Mouse (Mus musculus): ENCODE results near the gene Smurf2.

- no peak for TF ChIP-seq POLR2A (IDR thresholded peaks at IDR 0.05; ENCODE audit: insufficient read depth, low read depth, low read length)
- TF ChIP-seq CTCF (IDR thresholded peaks at IDR 0.05) = no peak
Observed at GRCm38 (mm10) chr11:106969798-106970197, 49.3 kb upstream of the Smurf2 start.
